Mouse (Mus musculus) frontal cortex, adult (tissue): ENCODE data around the gene Bmper.

Experiments
- ATAC-seq: cut with Nextera tagmentation; 2 replicates; pipeline ENCODE4 v1.9.2; 2017; ENCODE audit warnings: mild to moderate bottlenecking, moderate library complexity, mixed read lengths; ENCODE audit not compliant: low TSS enrichment

The Bmper gene

DNA sequence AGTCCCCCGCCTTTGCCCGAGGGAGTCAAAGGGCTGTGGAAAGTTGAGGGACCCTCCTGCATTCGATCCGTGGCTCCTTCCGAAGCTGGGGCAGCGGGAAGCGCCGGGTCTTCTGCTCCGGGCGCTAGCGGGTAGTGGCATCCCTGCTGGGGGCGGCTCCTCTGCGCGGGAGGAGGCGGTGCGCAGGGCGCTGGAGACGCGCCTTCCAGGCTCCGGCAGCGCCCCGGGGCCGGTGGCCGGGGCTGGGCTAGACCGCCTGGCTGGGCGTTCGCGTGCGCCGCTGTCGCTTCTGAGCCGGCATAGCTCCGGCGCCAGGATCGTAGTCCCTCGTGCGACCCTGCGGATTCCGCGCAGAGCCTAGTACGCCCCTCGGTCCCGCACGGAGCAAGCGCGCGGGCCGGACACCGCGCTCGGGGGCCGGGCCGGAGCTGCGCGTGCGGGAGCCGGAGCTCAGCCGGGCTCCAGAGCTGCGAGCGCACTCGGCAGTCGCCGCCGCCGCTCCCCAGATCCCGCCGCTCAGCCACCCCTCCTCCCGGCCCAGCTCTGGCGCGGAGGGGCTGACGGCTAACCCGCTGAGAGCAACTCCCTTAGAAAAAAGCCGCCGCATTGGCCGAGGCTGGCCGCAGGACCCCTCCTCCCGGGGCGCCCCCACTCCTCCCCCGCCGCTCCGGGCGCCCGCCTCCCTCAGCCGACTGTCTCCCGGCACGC, at the start of gene Bmper:
TSS of gene Bmper (plus strand) at position 236 of the 708 bp plus-strand sequence.
- peak; percentile 66 for ATAC-seq

DNA sequence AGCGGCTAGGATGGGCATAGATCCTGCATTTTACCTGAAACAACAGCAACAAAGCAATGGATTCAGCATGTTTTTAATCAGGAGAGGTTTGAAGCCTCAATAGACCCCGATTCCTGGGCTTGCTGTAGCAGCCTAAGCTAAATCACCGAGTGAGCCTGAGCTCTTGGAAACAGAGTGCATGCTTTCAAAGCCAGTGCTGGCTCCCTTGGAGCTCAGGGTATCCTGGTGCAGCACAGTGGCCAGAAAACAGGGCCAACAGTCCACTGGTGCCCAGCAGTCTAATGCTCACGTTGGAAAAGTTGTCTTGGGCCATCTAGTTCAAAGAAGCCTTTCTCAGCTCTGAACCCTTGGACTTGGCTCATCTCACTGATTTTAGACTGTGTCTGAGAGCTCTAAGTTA, 45.4 kb upstream of the Bmper start:
- peak; percentile 23; the same call in 1 of the 2 replicates for ATAC-seq

DNA sequence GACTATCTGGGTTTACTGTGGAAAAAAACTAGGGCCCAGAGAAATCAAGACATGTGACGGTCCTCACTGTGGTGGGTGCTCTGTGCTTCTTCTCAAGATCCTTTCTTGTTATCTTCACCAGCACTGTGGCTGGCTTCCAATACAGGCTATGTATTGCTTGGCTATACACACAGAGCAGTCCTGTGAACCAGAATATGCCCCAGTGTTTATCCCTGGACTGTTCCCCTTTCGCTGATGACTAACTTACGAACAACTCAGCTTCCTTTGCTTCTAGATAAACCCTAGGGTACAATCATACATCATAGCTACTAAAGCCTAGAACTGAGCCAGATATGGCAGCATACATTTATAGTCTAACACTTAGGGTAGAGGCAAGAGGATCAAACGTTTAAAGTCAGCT, 35.7 kb upstream of the Bmper start:
- ATAC-seq, result no peak

DNA sequence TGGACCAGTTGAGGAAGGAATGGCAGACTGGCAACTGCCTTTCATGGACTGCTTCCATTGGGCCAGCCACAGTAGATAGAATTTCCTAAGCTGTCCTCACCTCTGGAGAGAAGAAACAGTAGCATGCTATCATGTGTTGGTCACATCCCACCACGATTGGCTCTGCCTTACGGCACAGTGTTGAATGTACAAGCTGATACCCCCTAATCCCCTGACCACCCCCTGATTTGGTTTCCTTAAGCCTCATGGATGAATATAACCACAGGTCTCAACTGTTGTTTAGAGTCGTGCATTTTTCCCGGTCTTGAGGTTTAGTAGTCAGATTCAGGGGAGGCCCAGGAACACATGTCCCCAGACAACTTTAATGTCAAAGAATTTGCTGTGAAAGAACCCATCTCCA, 34.7 kb upstream of the Bmper start:
- ATAC-seq, result no peak

DNA sequence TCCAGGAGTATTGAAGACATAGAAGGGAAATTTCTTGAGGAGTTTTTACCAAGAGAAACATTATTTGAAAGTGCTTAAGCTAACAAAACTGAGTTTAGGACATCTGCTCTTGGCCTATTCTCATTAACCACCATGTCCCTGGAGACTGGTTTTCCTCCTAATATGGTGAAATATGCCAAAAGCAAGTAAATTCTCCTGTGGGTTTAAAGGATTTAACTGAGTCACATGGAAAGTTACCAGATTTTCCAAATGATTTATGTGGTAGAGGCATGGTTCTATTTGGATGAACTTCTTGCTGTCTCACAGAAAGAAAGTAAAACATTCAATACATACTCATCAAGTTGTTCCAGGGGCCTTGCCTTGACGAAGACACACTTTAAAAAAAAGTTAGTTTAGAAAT, 31.9 kb upstream of the Bmper start:
- ATAC-seq, result no peak

DNA sequence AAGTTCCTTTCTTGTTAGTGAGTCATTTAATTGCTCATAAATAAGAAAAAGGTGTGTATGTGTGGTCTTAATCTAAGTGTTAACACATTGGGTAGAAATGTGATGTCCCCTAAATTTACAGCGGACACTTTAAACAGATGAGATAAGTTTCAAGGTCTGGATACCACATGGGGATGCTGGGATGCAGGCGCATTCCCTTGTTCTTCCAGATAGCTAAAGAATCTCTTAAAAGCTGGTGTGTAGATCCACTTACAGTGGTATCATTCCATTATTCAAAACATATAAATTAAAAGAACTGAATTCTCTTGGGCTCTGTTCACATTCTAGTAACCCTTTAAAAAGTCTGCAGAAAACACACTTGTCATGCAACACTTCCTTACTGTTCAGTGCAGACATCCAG, 31.4 kb upstream of the Bmper start:
- no peak for ATAC-seq

DNA sequence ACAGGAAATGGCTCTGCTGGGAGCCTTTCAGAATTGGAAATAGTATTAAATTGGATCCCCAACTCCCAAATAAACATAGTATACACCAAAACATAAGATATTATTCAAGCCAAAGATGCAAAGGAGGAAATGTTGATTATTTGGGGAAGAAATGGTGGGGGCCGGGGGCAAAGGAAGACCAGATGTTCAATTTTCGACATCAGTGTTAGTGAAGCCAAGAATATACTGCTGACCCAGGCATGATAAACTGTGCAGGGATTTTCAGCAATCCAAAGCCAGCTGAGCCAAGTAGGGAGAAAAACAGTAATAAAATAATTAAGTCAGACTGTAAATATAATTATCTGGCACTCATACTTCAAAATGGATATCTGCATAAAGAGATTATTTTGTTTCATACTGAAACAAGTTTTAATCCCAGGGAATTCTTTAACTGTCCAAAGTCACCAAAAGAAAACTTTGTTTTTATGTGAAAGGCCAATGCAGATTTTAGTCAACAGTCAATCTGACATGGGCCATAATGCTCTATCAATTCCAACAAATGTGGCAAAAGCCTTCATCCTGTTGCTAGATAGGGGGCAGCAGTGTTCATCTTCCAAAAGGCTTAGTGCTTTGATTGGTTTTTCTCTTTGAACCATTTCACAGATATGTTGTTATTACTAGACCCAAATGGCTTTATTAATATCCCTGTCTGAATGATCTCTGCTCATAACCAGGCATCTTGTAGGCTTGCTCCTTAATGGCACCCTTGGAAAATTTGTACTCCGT, 30.1 kb upstream of the Bmper start:
- no peak for ATAC-seq

DNA sequence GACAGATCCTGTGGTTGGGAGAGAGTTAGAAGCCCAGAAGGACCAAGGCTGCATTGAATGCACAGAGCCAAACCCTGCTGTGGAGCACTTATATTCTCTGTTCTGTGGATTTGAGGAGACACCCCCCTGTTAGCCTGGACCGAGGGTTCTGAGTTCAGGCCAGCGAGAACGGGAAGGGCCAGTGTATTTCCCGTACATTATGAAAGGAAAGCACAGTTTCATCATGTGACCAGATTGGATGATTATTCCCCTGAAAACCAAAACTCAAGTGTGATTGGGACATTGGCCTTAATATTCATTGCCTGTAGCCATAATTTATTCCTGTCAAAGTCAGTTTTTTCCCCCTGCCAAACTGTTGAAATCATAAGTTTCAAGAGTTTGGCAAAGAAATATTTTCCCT, 23.9 kb upstream of the Bmper start:
- ATAC-seq, result no peak

DNA sequence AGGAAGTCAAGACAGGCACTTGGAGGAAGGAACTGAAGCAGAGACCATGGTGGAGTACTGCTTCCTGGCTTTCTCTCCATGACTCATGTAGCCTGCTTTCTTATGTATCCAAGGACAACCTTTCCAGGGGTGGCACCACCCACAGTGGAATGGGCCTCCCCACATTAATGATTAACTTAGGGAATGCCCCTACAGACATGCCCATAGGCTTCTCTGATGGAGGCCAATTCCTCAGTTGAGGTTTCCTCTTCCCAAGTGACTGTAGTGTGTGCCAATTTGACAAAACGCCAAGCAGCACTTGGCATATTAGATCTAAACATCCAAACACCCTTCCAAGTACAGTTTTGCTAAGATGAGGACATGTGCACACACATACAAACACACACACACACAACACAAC, 23.0 kb upstream of the Bmper start:
- ATAC-seq, result no peak

DNA sequence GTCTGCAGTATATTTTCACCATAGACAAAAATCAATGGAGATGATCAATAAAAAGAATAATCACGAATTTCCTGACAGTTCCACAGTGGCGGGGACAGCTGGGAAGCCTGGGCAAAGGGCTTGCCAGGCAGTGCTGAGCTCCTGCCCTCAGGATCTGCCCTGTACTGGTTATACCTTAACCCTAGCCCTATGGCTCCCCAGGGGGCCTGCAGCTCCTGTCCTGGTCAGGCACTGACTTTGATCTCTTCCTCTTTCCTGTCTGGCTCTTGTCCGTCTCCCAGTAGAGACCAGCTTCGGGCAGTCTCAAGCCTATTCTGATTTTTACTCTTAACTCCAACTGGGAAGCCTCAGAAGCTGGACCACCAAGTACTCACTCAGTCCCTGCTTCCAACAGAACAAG, 22.0 kb upstream of the Bmper start:
- ATAC-seq, result no peak

DNA sequence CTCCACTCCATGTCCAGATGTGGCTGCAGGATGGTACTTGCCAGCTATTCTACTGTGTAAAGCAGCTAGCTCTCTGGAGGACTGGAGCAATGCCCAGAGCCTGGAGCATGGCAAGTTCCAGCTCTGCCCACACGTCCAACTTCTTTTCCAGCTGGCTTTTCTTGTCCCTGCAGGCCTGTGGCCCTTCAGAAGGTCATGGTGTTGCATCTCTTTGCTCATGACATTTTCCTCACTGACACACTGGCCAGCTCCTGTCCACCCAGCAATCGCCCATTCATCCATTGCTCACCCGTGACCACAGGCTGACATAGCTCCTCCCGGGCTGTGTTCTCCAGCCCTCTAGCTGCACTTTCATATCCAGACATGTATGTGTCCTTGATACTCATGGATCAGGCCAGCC, 20.4 kb upstream of the Bmper start:
- ATAC-seq, result no peak

DNA sequence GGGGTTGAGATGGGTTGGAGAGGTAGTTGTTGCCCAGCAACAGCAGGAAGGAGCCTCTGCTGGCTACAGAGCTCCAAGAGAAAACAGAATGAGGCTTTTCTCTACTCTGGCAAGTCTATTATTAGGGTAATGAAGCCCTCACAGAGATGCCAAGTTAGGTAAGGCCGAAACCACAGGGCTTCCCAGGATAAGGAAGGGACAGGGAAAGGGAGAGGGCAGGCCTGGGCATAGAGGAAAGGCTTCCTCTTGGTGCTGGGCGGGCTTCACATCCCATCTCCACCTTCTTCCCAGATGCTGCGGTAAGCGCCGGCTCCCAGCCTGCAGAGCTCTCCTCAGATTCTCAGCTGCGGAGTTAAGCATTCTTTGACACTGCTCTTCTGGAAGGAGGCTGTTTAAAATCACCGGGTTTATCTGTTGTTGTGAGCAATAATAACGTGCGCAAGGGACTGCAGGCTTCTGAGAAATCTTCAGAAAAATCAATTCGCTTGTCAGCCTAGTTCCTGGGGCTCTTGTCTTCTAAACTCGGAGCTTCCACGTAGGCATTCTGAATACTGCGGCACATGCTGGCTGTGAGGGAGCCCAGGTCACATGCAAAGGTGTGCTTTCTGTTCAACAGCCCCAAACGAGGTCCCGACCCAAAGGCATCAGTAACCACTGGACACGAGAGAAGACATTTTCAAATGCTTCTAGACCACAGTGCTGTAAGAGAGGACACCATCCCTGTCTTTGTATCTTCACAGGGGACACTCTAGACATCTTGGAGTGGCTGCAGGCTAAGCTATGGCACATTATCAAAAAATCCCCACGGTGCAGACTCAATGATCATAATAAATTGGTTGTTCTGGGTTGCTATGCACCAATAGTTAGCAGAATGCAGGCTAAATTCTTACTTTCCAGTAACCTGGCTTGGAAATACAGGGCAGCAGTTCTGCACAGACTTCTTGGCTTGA, 18.3 kb upstream of the Bmper start:
- peak; percentile 96 for ATAC-seq

DNA sequence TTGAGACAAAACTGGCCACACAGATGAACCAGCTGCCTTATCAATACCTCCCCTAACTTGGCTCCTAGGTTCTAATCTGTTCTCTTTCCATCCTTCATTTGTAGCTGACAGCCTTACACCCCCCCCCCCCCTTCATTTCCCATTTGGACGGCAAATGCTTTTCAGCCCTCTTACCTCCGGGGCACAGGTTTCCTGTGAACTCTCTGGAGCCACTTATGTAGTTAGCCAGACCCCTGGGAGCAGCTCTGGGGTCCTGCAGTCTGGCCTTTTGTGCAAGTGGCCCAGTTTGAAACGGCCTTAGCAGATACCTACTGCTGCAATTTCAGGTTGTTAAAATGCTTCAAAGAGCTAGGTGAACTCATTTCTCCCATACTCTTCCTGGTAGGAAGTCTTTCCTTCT, 17.6 kb upstream of the Bmper start:
- no peak for ATAC-seq

DNA sequence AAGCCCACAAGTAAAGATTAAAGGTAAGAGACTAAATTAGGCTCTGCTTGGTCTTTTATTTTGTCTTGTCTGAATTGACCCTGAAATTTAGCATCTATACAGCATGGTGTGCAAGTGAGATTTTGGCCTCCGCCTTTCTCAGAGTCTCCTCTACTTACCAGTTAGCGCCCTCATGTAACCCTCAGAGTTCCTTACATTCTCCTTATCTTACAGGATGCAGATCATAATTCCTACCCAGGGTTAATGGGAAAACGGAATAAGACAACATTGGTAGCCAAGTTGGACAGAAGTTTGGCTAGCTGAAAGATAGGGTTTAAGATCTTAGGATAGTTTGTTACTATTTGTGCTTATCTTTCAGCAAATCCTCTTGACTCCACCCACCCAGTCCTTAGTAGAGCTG, 17.1 kb upstream of the Bmper start:
- no peak for ATAC-seq

DNA sequence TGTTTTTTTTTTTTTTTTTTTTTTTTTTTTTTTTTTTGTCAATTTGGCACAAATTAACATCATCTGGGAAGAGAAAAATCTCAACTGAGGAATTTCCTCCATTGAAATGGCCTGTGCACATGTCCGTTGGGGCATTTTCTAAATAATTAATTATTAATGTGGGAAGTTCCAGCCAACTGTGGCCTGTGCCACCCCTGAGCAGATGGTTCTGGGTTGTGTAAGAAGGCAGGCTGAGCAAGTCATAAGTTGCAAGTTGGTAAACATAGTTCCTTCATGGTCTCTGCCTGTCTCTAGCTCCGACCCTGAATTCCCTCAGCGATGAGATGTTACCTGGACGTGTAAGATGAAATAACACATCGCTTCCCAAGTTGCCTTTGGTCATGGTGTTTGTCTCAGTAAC, 16.7 kb upstream of the Bmper start:
- ATAC-seq, result no peak

DNA sequence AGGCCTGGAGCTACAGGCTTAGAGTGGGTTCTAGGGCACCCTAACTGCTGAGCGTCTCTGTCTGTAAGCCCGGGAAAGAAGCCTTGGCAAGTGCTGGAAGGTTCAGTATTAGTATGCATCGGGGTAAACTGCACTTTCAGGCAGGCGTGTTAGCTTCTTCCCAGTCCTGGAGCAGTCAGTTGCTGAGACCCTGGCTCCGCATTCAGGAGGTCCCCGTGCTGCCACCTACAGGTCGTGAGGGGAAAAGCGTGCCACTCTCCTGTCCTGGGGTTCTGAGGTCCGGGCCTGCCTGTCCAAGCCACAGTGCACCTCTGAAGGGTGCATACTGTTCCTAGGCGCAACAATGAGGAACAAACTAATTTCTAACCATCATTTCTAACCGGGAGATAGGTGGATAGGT, 10.6 kb upstream of the Bmper start:
- ATAC-seq, result peak; percentile 85

DNA sequence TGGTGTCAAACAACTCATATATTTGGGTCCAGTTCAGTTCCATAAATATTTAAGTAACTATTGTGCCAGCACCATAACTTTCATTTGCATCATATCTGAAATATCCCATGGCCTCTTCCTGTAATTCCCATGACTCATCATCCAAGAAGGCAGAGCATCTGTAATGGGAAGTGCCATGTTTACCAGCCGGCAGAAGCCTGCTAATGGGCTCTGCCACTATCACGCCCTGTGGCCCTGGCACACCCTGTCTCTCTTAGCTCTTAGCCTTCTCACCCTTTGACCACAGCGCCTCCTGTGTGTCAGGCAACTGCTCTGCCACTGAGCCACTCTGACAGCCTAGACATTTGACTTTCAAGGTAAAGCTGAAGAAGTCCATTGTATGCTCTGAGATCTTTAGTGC, 3.1 kb upstream of the Bmper start:
- no peak for ATAC-seq

DNA sequence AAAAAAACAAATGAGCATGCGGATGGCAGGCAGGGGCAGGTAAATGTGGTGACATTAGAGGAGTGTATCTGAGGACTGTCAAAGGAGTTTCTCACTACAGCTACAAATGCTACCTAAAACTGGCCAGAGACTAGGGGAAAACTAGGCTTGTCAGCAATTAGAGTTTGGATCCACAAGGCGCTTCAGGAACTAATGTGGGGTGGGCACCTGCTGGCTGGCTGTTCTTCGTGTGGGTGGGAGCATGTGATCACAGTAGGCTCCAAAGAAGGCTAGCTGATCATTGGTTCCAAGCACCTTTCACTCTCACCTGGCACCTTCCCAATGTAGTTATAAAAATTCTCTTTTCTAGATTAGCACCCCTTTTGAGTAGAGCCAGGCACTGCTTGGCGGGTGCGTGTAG, 900 bp upstream of the Bmper start:
- ATAC-seq, result no peak

DNA sequence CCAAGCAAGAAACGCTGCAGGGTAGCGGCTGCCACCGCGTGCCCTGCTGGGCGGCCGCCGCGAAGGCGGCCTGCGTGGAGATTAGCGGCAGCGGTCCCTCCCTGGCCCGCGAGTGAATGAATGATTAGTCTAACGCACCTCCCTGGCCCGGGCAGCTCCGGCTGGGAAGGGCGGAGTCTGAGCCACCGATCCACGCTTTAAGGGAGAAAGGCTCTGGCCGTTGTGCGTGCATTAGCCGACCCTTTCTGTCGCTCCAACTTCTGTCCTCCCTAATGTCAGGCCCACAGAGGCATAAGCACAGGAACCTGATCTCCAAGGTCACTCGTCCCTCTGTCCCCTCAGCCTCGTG, 410 bp upstream of the Bmper start:
- peak; percentile 25; the same call in 1 of the 2 replicates for ATAC-seq

DNA sequence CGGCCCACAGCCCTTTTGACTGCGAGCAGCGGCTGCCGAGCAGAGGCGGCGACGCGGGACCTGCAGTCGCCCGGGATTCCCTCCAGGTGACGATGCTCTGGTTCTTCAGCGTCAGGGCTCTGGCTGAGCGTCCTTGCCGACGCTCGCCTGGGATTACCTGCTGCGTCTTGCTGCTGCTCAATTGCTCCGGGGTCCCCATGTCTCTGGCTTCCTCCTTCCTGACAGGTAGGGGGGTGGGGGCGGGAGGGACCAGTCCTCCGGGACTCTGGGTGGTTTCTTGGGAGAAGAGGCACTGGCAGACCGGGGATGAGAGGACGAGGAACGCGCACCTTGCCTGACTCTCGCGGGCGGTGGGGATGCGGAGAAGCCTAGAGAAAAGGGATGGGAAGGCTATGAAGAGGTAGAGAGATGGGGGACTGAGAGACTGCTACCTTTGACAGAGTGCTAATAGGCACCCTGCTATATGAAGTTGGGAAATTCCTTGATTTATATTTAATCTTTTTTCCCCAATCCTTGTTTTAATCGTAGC, 737 bp downstream of the Bmper start:
- peak; percentile 17 for ATAC-seq

DNA sequence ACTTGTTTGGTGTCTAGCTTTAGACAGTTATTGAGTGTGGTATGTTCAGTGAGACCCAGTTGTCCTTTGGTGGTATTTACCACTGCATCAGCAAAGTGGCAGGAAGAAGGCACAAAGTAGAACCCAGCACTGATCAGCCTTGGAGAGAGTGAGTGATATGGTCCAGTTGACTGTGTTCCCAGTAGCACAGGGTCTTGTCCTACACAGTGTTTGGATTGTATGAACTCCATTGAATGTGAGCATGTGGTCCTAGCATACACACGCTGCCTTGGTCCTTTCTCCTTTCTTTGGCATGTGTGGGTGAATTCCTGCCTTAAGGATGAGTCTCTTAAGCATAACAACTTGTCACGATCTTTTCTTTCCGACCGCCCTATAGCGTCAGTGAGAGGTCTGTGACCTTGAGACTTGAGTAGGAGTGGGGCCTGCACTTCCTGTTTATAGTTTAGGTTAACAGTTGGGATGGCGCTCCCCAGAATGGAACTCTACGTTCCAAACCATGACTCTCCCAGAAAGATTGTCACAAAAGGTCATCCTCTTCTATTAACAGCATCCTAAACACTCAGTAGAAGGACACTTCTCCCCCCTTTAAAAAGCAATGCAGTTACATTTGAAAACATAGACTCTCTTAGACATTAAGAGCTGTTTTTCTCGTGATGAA, 10.7 kb downstream of the Bmper start:
- ATAC-seq, result no peak
